Mouse (Mus musculus): Measurements from ENCODE around the gene Ripor1. TPM values are rescaled to one million over a fixed set of nuclear protein-coding genes. Genes with fewer than 3 reads are reported as not detected.

Ripor1 gene
- polyA plus RNA-seq, 1 experiment from 2014 or later = 12.9 TPM

DNA sequence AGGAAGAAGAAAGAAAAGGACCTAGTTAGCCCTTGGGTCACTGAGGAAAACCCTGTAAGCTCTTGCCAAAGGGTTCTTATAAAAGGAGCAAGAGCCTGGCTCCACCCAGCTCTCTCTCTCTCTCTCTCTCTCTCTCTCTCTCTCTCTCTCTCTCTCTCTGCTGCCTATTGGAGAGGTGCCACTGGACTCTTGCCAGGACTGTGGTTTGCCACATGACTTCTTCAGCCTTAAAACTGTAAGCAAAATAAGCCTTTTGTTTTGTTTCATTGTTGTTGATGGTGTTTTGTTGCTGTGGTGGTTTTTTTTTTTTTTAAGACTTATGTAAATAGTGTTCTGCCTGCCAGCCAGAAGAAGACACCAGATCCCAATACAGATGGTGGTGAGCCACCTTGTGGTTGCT, 31.6 kb upstream of the Ripor1 start:
- Histone ChIP-seq H3K9ac (ENCODE audit: low read length) (no peak overlapping the region), H3K27me3 (ENCODE audit: control insufficient read depth, insufficient read depth, low read length) (no peaks in the 10 kb centered on the region), H3K36me3 (ENCODE audit: control insufficient read depth, insufficient read depth, low read length) (no peaks in the 10 kb centered on the region), H3K4me3 (ENCODE audit: low read depth, low read length) (no peak overlapping the region), H3K4me1 (ENCODE audit: control insufficient read depth, insufficient read depth, low read length) (no peaks in the 10 kb centered on the region), H3K27ac (ENCODE audit: low read depth, low read length) (no peak overlapping the region), H3K4me2 (no peak overlapping the region), H3K9me3 (ENCODE audit: control insufficient read depth, low read length) (no peaks in the 10 kb centered on the region)
- ATAC-seq (ENCODE audit: low FRiP score) (no peak), DNase-seq (ENCODE audit: low spot score, missing footprints) (no peak)

DNA sequence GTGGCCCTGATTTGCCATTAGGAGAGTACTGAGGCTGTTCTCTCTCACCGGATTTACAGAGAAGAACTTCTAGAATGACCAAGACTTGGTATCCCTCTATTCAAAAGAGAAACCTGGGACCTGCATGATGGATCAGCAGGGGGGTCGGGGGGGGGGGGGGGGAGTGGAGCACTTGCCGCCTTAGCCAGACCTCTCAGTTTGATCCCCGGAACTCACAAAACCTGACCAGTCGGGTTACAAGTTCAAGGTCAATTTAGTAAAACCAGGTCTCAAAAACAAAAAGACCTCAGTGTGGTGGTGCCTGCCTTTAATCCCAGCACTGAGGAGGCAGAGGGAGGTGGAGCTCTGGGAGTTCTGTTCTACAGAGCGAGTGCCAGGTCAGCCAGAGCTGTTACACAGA, 30.3 kb upstream of the Ripor1 start:
- no peak overlapping the region for H3K9ac ChIP-seq (ENCODE audit: low read length)
- H3K27ac ChIP-seq (ENCODE audit: low read depth, low read length) = no peak overlapping the region
- 49% methylated on average over 6 of the region's 6 CpGs for WGBS
- H3K4me2 ChIP-seq = no peak overlapping the region
- no peaks in the 10 kb centered on the region for H3K9me3 ChIP-seq (ENCODE audit: control insufficient read depth, low read length)
- DNase-seq (ENCODE audit: low spot score, missing footprints) = no peak
- no peaks in the 10 kb centered on the region for H3K36me3 ChIP-seq (ENCODE audit: control insufficient read depth, insufficient read depth, low read length)
- ATAC-seq (ENCODE audit: low FRiP score) = no peak
- H3K4me3 ChIP-seq (ENCODE audit: low read depth, low read length) = no peak overlapping the region
- no peaks in the 10 kb centered on the region for H3K4me1 ChIP-seq (ENCODE audit: control insufficient read depth, insufficient read depth, low read length)
- H3K27me3 ChIP-seq (ENCODE audit: control insufficient read depth, insufficient read depth, low read length) = no peaks in the 10 kb centered on the region

DNA sequence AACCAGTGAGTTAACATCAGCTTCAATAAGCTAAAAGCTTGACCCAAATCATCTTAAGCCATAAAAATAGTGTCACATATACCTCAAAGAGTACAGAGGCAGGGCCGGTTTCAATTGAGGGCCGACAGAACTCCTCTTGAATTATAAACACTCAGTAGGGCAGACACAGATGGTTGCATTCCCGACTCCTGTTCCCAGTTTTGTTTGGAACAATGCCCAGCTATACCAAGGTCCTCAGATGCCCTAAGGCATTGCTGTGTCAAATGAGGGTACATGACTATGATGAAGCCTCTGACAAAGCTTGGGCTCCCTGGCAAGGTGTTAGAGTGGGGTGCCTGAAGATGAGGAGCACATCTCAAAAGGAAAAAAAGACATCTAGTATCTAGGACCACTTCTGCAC, 29.5 kb upstream of the Ripor1 start:
- no peaks in the 10 kb centered on the region for H3K27me3 ChIP-seq (ENCODE audit: control insufficient read depth, insufficient read depth, low read length)
- no peaks in the 10 kb centered on the region for H3K4me1 ChIP-seq (ENCODE audit: control insufficient read depth, insufficient read depth, low read length)
- H3K9me3 ChIP-seq (ENCODE audit: control insufficient read depth, low read length) = no peaks in the 10 kb centered on the region
- no peak overlapping the region for H3K9ac ChIP-seq (ENCODE audit: low read length)
- H3K36me3 ChIP-seq (ENCODE audit: control insufficient read depth, insufficient read depth, low read length) = no peaks in the 10 kb centered on the region
- ATAC-seq (ENCODE audit: low FRiP score) = no peak
- 74% methylated on average over 3 of the region's 3 CpGs for WGBS
- H3K4me3 ChIP-seq (ENCODE audit: low read depth, low read length) = no peak overlapping the region
- H3K4me2 ChIP-seq = no peak overlapping the region
- H3K27ac ChIP-seq (ENCODE audit: low read depth, low read length) = no peak overlapping the region
- no peak for DNase-seq (ENCODE audit: low spot score, missing footprints)

DNA sequence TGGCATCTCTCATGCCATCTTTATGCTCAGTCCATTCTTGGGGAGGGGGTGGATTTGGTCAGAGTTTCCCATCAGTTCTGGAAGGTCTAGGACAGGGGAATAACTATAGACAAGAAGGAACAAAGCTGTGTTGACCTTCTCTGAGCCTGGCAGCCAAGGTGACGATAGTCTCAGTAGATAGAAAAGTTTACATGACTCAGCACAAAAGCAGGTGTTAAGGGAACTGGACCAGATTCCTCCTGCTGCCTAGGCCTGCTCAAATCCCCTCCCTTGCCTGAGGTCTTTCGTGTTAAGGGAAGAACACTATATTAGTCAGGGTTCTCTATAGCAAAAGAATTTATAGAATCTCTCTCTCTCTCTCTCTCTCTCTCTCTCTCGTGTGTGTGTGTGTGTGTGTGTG, 25.3 kb upstream of the Ripor1 start:
- Histone ChIP-seq H3K4me1 (ENCODE audit: control insufficient read depth, insufficient read depth, low read length) (no peaks in the 10 kb centered on the region), H3K36me3 (ENCODE audit: control insufficient read depth, insufficient read depth, low read length) (no peaks in the 10 kb centered on the region), H3K27ac (ENCODE audit: low read depth, low read length) (no peak overlapping the region), H3K9ac (ENCODE audit: low read length) (no peak overlapping the region), H3K4me3 (ENCODE audit: low read depth, low read length) (no peak overlapping the region), H3K4me2 (no peak overlapping the region), H3K9me3 (ENCODE audit: control insufficient read depth, low read length) (no peaks in the 10 kb centered on the region), H3K27me3 (ENCODE audit: control insufficient read depth, insufficient read depth, low read length) (no peaks in the 10 kb centered on the region)
- DNase-seq (ENCODE audit: low spot score, missing footprints) (no peak), ATAC-seq (ENCODE audit: low FRiP score) (no peak)
- WGBS = 66% methylated on average over 3 of the region's 3 CpGs

DNA sequence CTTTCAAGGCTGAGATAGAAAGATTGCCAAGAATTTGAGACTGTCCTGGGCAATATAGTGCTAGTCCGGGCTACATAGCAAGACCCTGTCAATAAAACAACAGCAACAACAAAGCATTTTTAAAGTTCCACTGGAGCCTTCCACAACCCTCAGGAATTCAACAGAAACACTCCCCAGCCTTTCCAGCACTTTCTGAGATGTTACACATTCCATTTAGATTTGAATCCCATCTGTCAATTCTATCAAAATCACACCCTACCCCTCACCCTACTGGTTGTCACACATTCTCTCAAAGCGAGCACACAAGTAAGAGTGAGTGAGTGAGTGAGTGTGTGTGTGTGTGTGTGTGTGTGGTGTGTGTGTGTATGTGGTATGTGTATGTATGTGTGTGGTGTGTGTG, 12.6 kb upstream of the Ripor1 start:
- H3K4me3 ChIP-seq (ENCODE audit: low read depth, low read length) = no peak overlapping the region
- no peak for ATAC-seq (ENCODE audit: low FRiP score)
- 88% methylated on average over 2 of the region's 2 CpGs for WGBS

DNA sequence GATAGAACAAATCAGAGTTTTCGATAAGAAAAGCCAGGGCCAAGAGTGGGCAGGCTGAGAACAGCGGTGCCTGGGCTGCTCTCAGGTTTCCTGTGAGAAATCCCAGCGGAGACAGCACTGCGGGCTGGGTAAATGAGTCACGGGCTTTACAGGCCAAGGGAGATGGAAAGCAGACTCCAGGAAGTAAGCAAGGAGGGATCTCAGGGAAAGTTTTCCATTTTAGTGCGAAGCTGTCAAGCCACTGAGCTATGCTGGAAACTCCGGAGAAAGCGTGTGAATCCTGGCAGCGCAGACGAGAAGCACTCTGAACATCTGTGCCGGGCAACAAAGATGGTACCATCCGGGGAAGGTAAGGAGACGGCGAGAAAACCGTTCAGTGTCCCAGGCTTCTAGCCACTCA, 11.2 kb upstream of the Ripor1 start:
- no peaks in the 10 kb centered on the region for H3K4me1 ChIP-seq (ENCODE audit: control insufficient read depth, insufficient read depth, low read length)
- no peak overlapping the region for H3K4me3 ChIP-seq (ENCODE audit: low read depth, low read length)
- no peaks in the 10 kb centered on the region for H3K27me3 ChIP-seq (ENCODE audit: control insufficient read depth, insufficient read depth, low read length)
- ATAC-seq (ENCODE audit: low FRiP score) = no peak
- no peak overlapping the region for H3K27ac ChIP-seq (ENCODE audit: low read depth, low read length)
- H3K36me3 ChIP-seq (ENCODE audit: control insufficient read depth, insufficient read depth, low read length) = no peaks in the 10 kb centered on the region
- WGBS = 32% methylated on average over 15 of the region's 15 CpGs
- H3K9ac ChIP-seq (ENCODE audit: low read length) = no peak overlapping the region
- no peaks in the 10 kb centered on the region for H3K9me3 ChIP-seq (ENCODE audit: control insufficient read depth, low read length)
- H3K4me2 ChIP-seq = no peak overlapping the region
- DNase-seq (ENCODE audit: low spot score, missing footprints) = peak; percentile 86

More for the DNA sequence above, 12.6 kb upstream of the Ripor1 start:
- Histone ChIP-seq H3K9ac (ENCODE audit: low read length) (no peak overlapping the region), H3K36me3 (ENCODE audit: control insufficient read depth, insufficient read depth, low read length) (no peaks in the 10 kb centered on the region), H3K9me3 (ENCODE audit: control insufficient read depth, low read length) (no peaks in the 10 kb centered on the region), H3K27me3 (ENCODE audit: control insufficient read depth, insufficient read depth, low read length) (no peaks in the 10 kb centered on the region), H3K4me1 (ENCODE audit: control insufficient read depth, insufficient read depth, low read length) (no peaks in the 10 kb centered on the region), H3K27ac (ENCODE audit: low read depth, low read length) (no peak overlapping the region), H3K4me2 (no peak overlapping the region)
- DNase-seq (ENCODE audit: low spot score, missing footprints) = no peak

DNA sequence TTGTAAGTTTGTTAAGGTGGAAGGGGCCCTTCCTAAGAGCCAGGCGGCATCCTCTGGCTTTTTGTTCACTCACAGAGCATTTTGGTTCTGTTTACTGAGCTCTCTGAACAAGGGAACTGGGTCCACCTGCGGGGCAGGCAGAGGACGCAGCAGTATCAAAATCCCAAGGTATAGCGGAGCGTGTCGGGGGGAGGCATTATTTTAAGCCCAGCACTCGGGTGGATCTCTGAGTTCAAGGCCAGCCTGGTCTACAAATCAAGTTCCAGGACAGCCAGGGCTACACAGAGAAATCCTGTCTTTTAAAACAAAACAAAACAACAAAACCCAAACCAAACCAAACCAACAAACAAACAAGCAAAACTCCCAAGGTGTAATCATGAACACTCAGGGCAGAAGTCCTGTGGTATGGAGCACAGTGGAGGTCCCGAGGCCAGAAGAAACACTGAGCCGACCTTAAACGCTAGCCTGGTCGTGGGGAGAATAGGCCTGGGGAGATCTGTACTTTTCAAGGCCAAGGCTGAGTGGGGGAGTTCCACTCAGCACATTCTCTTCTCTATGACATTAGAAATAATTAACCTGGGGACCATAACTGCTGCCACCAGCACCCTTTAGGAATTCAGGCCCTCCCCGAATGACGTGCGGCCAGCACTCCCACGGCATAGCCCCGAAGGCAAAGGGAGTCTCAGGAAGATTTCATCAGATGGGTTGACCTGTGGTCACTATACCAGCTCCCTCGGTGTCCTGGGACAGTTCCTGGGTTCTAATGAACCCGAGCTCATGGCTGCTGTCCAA, 10.4 kb upstream of the Ripor1 start:
- WGBS = 84% methylated on average over 18 of the region's 18 CpGs
- ATAC-seq (ENCODE audit: low FRiP score) = no peak
- no peak overlapping the region for H3K27ac ChIP-seq (ENCODE audit: low read depth, low read length)

DNA sequence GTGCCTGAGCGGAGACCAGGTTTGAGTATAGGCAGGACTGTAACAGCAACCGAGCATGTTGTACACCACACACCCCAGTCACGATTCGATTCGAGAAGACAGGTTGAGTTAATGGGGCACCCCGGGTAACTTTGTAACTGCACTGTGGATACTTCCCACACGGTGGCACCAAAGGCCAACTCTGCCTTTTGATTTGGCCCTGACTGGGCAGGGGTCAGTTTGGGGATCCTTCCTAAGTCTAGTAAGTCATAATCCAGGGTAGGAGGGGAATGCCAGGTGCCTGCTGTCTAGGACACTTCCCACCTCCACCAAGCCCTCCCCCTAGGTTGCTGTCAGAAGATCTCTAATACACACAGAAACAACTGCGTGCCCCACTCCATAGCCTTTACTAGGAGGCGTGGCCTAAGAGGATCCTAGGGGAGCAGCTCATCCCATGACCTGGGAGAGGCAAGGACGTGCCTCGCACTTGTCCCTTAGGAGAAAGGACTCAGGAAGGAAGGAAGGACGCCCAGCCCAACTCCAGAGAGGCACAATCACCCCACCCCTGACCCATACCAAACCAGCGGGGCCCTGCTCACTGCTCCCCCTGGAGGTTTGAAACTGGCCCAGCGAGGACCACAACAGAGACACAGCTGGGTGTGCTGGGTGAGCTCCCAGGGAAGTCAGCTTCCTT, 8.6 kb upstream of the Ripor1 start:
- no peaks in the 10 kb centered on the region for H3K27me3 ChIP-seq (ENCODE audit: control insufficient read depth, insufficient read depth, low read length)
- no peaks in the 10 kb centered on the region for H3K4me1 ChIP-seq (ENCODE audit: control insufficient read depth, insufficient read depth, low read length)
- no peaks in the 10 kb centered on the region for H3K9me3 ChIP-seq (ENCODE audit: control insufficient read depth, low read length)
- H3K9ac ChIP-seq (ENCODE audit: low read length) = no peak overlapping the region
- 6% methylated on average over 14 of the region's 14 CpGs for whole genome bisulfite sequencing
- DNase-seq (ENCODE audit: low spot score, missing footprints) = peak; percentile 94
- H3K27ac ChIP-seq (ENCODE audit: low read depth, low read length) = no peak overlapping the region
- peak; percentile 50; the same call in 1 of the 2 replicates for ATAC-seq (ENCODE audit: low FRiP score)
- no peak overlapping the region for H3K4me3 ChIP-seq (ENCODE audit: low read depth, low read length)
- no peak overlapping the region for H3K4me2 ChIP-seq
- no peaks in the 10 kb centered on the region for H3K36me3 ChIP-seq (ENCODE audit: control insufficient read depth, insufficient read depth, low read length)

More for the DNA sequence above, 10.4 kb upstream of the Ripor1 start:
- Histone ChIP-seq H3K4me3 (ENCODE audit: low read depth, low read length) (no peak overlapping the region), H3K9me3 (ENCODE audit: control insufficient read depth, low read length) (no peaks in the 10 kb centered on the region), H3K4me1 (ENCODE audit: control insufficient read depth, insufficient read depth, low read length) (no peaks in the 10 kb centered on the region), H3K27me3 (ENCODE audit: control insufficient read depth, insufficient read depth, low read length) (no peaks in the 10 kb centered on the region), H3K9ac (ENCODE audit: low read length) (no peak overlapping the region), H3K36me3 (ENCODE audit: control insufficient read depth, insufficient read depth, low read length) (no peaks in the 10 kb centered on the region), H3K4me2 (no peak overlapping the region)
- DNase-seq (ENCODE audit: low spot score, missing footprints) = no peak

DNA sequence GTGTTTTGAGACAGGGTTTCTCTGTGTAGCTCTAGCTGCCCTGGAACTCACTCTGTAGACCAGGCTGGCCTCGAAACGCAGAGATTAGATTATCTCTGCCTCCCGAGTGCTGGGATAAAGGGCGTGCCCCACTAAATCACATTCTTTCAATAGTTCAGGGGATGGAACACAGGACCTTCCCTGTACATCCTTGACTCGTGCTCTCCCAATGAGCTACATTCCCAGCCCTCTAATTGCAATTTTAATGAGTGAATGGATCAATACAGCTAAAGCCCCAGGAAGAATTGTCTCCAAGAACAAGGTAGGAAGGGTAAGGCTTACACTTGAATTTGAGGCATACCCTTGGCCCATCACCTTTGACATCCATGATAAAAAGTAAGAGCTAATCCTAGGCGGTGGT, 6.3 kb upstream of the Ripor1 start:
- ATAC-seq (ENCODE audit: low FRiP score) = no peak
- WGBS = 84% methylated on average over 6 of the region's 6 CpGs
- Histone ChIP-seq H3K4me3 (ENCODE audit: low read depth, low read length) (no peak overlapping the region), H3K4me2 (no peak overlapping the region), H3K27me3 (ENCODE audit: control insufficient read depth, insufficient read depth, low read length) (no peaks in the 10 kb centered on the region), H3K4me1 (ENCODE audit: control insufficient read depth, insufficient read depth, low read length) (no peaks in the 10 kb centered on the region), H3K27ac (ENCODE audit: low read depth, low read length) (no peak overlapping the region), H3K36me3 (ENCODE audit: control insufficient read depth, insufficient read depth, low read length) (no peaks in the 10 kb centered on the region), H3K9ac (ENCODE audit: low read length) (no peak overlapping the region), H3K9me3 (ENCODE audit: control insufficient read depth, low read length) (no peaks in the 10 kb centered on the region)
- no peak for DNase-seq (ENCODE audit: low spot score, missing footprints)

Data from midbrain, embryonic 11.5 days (tissue).